ENCODE assay signal across 18 mouse cellular contexts in genomic region chr8:35088380-35089244, GRCm38 (mm10).
DNase-seq lines count a peak whose midpoint lies in the region; ATAC-seq and TF ChIP-seq lines count a peak whose summit lies in the region.
"Had no signal": no experiment of that assay in that cellular context is flagged by ENCODE, and none has a peak within 500 bp of the region (broad histone marks: within the 10 kb centered on the region; RNA-seq: fewer than 3 reads in every experiment).

No protein-coding gene starts in this region.

- DNase-seq in embryo, embryonic 10 days (ENCODE audit: low spot score): peak; percentile 13
- no peak for DNase-seq in embryo, embryonic 9.5 days (ENCODE audit: extremely low spot score)
- peak; percentile 35 to 38 for DNase-seq in right cerebral cortex, postnatal 10 days (ENCODE audit: low spot score in 2 of 2)
- DNase-seq in right cerebral cortex, postnatal 4 days: no peak
- peak; percentile 39 for DNase-seq in liver, postnatal 0 days
- no peak for DNase-seq in layer of hippocampus, adult 2 months (ENCODE audit: low spot score in 2 of 2)
- no peak for DNase-seq in layer of hippocampus, postnatal 10 days (ENCODE audit: low spot score in 2 of 2)
- DNase-seq: cerebellum, adult 8-10 months; gastrocnemius, postnatal 10 days; right cerebral cortex, postnatal 25 days; thymus, postnatal 4 days had no signal

- no peaks in the 10 kb centered on the region for H3K36me3 ChIP-seq in liver, postnatal 0 days (replicated peaks; ENCODE audit: insufficient read depth, low read length)
- no peaks in the 10 kb centered on the region for H3K36me3 ChIP-seq in neural tube, embryonic 15.5 days
- H3K36me3 ChIP-seq: embryonic facial prominence, embryonic 13.5 days; limb, embryonic 15.5 days had no signal

- peaks cover 6% of the 10 kb centered on the region; the same call in 1 of the 2 replicates for H3K4me1 ChIP-seq in liver, postnatal 0 days (ENCODE audit: insufficient read depth)
- peaks cover 5% of the 10 kb centered on the region for H3K4me1 ChIP-seq in neural tube, embryonic 15.5 days
- H3K4me1 ChIP-seq: embryonic facial prominence, embryonic 13.5 days; limb, embryonic 15.5 days; megakaryocyte, embryonic 14.5 days had no signal

- H3K4me3 ChIP-seq in liver, postnatal 0 days (ENCODE audit: low read depth, low read length): no peak overlapping the region
- no peak overlapping the region for H3K4me3 ChIP-seq in neural tube, embryonic 15.5 days (replicated peaks)
- H3K4me3 ChIP-seq in layer of hippocampus, adult 2 months: no peak overlapping the region
- H3K4me3 ChIP-seq: embryonic facial prominence, embryonic 13.5 days; limb, embryonic 15.5 days; megakaryocyte, embryonic 14.5 days had no signal

- no peak overlapping the region for H3K9ac ChIP-seq in liver, postnatal 0 days (replicated peaks)
- H3K9ac ChIP-seq in neural tube, embryonic 15.5 days (replicated peaks): no peak overlapping the region
- H3K9ac ChIP-seq: embryonic facial prominence, embryonic 13.5 days; limb, embryonic 15.5 days had no signal

- no peaks in the 10 kb centered on the region for H3K9me3 ChIP-seq in liver, postnatal 0 days (ENCODE audit: low read length)
- H3K9me3 ChIP-seq in neural tube, embryonic 15.5 days (replicated peaks): no peaks in the 10 kb centered on the region
- H3K9me3 ChIP-seq: embryonic facial prominence, embryonic 13.5 days; limb, embryonic 15.5 days had no signal

- no peak for TF ChIP-seq EP300 in liver, postnatal 0 days (IDR thresholded peaks at IDR 0.05; ENCODE audit: low read depth)

- no peak for TF ChIP-seq CTCF in liver, postnatal 0 days (IDR thresholded peaks at IDR 0.05; ENCODE audit: low read depth)
- no peak for TF ChIP-seq CTCF in layer of hippocampus, adult 2 months (conservative IDR thresholded peaks at IDR 0.05)

- peak overlapping the region; percentile 48; the same call in 1 of the 2 replicates for H3K27ac ChIP-seq in liver, postnatal 0 days (ENCODE audit: low read depth)
- peak overlapping the region; percentile 51; the same call in 1 of the 2 replicates for H3K27ac ChIP-seq in neural tube, embryonic 15.5 days (replicated peaks)
- no peak overlapping the region for H3K27ac ChIP-seq in layer of hippocampus, adult 2 months
- H3K27ac ChIP-seq: embryonic facial prominence, embryonic 13.5 days; limb, embryonic 15.5 days had no signal

- ATAC-seq in liver, postnatal 0 days: peak; percentile 91
- no peak for ATAC-seq in neural tube, embryonic 15.5 days (ENCODE audit: low FRiP score)
- ATAC-seq: activated CD4-positive, CD25-positive, alpha-beta regulatory T cell, adult 4 months; intestine, embryonic 16.5 days had no signal

- no peak overlapping the region for H3K4me2 ChIP-seq in liver, postnatal 0 days (ENCODE audit: low read depth, low read length)
- no peak overlapping the region for H3K4me2 ChIP-seq in neural tube, embryonic 15.5 days
- H3K4me2 ChIP-seq: embryonic facial prominence, embryonic 13.5 days; limb, embryonic 15.5 days had no signal

- WGBS in liver, postnatal 0 days (ENCODE audit: insufficient replicate concordance): 63% methylated on average over 18 of the region's 18 CpGs
- 50% methylated on average over 18 of the region's 18 CpGs for WGBS in neural tube, embryonic 15.5 days

- H3K27me3 ChIP-seq in liver, postnatal 0 days (ENCODE audit: insufficient read depth, low read length): no peaks in the 10 kb centered on the region
- H3K27me3 ChIP-seq in neural tube, embryonic 15.5 days (replicated peaks): no peaks in the 10 kb centered on the region
- H3K27me3 ChIP-seq: CH12.LX; embryonic facial prominence, embryonic 13.5 days; limb, embryonic 15.5 days had no signal

Comparison
In these comparisons a context has a peak if more than half of its experiments do, and no peak if none do; other contexts are left out.
1. DNase-seq: peak in embryo, embryonic 10 days (single experiment), right cerebral cortex, postnatal 10 days (2 of 2) and liver, postnatal 0 days (single experiment); none in embryo, embryonic 9.5 days (single experiment), right cerebral cortex, postnatal 4 days (single experiment), layer of hippocampus, adult 2 months (0 of 2) and layer of hippocampus, postnatal 10 days (0 of 2).